In the genomic region with DNA sequence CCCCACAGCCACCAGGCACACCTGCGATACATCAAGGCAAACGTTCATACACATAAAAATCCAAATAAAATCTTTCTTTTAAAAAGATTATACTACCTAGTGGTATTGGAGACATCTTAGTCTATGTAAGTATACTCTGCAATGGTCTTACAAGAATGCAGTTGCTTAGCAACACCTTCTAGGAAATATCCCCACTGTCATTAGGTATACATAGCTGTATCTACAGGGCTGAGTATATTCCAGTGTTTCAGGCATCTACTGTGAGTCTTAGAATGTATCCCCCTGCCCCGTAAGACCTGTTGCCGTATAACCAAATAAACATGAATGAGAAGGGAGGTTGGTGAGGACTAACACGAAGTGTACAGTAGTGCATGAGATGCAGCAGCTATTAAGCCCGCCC, we compare ENCODE assay signal across 25 mouse cellular contexts.
"Had no signal": no experiment of that assay in that cellular context is flagged by ENCODE, and none has a peak within 500 bp of the region (broad histone marks: within the 10 kb centered on the region; RNA-seq: fewer than 3 reads in every experiment).

No protein-coding gene starts in this region.

- H3K4me1 ChIP-seq: heart, embryonic 10.5 days; heart, embryonic 12.5 days had no signal

- H3K9ac ChIP-seq: heart, embryonic 12.5 days; hindbrain, embryonic 12.5 days; hindbrain, embryonic 14.5 days; limb, embryonic 12.5 days had no signal

- DNase-seq: gastrocnemius, adult 2 months; gastrocnemius, postnatal 10 days; gastrocnemius, postnatal 25 days; heart, adult 18-20 months; heart, postnatal 10 days; heart, postnatal 4 days; kidney, adult 18-20 months; kidney, adult 8-10 months; kidney, postnatal 10 days; kidney, postnatal 25 days; kidney, postnatal 4 days; liver had no signal

- H3K27me3 ChIP-seq: heart, embryonic 12.5 days; hindbrain, embryonic 12.5 days; limb, embryonic 12.5 days had no signal

- H3K4me3 ChIP-seq: gastrocnemius, adult 2 months; heart, embryonic 10.5 days; heart, embryonic 12.5 days; hindbrain, embryonic 10.5 days; hindbrain, embryonic 12.5 days; layer of hippocampus, adult 2 months; left cerebral cortex, adult 2 months; limb, embryonic 10.5 days; limb, embryonic 12.5 days had no signal

- H3K27ac ChIP-seq: gastrocnemius, adult 2 months; heart, embryonic 10.5 days; hindbrain, embryonic 10.5 days; hindbrain, embryonic 12.5 days; hindbrain, embryonic 14.5 days; layer of hippocampus, adult 2 months; left cerebral cortex, adult 2 months; limb, embryonic 10.5 days; limb, embryonic 12.5 days had no signal

- H3K4me2 ChIP-seq: heart, embryonic 12.5 days; hindbrain, embryonic 12.5 days; hindbrain, embryonic 14.5 days; limb, embryonic 12.5 days; liver, embryonic 11.5 days had no signal

- H3K9me3 ChIP-seq: heart, embryonic 10.5 days; heart, embryonic 12.5 days; hindbrain, embryonic 10.5 days; hindbrain, embryonic 12.5 days; limb, embryonic 10.5 days; limb, embryonic 12.5 days had no signal

- H3K36me3 ChIP-seq: heart, embryonic 10.5 days; heart, embryonic 12.5 days; hindbrain, embryonic 10.5 days; hindbrain, embryonic 12.5 days; limb, embryonic 10.5 days; limb, embryonic 12.5 days had no signal

- ATAC-seq: hindbrain, embryonic 16.5 days; inflammation-experienced regulatory T-cells, adult 6 months; intestine, embryonic 16.5 days had no signal
